Mouse (Mus musculus) testis, adult 2 months (tissue): ENCODE measurements around the gene Atl3.

Experiments used
- CTCF ChIP-seq: fragments of 200-500 bp; IDR thresholded peaks from 2 replicates; pipeline ENCODE4 v1.5.1; 2012; ENCODE audit warnings: low read depth, mild to moderate bottlenecking, inconsistent platforms, low read length, moderate library complexity; ENCODE audit not compliant: control insufficient read depth, insufficient read depth, insufficient replicate concordance
- POLR2A ChIP-seq: fragments of 200-500 bp; IDR thresholded peaks from 2 replicates; pipeline ENCODE4 v1.6.1; 2012; ENCODE audit warnings: low read depth, mild to moderate bottlenecking, inconsistent platforms, low read length, moderate library complexity; ENCODE audit not compliant: control insufficient read depth

- TF ChIP-seq CTCF (no peak), POLR2A (no peak)
Measured at GRCm38 (mm10) chr19:7524879-7525278, 31.0 kb downstream of the Atl3 start.
